Mouse (Mus musculus): ENCODE results near the gene Dtnbp1.

The Dtnbp1 gene

DNA sequence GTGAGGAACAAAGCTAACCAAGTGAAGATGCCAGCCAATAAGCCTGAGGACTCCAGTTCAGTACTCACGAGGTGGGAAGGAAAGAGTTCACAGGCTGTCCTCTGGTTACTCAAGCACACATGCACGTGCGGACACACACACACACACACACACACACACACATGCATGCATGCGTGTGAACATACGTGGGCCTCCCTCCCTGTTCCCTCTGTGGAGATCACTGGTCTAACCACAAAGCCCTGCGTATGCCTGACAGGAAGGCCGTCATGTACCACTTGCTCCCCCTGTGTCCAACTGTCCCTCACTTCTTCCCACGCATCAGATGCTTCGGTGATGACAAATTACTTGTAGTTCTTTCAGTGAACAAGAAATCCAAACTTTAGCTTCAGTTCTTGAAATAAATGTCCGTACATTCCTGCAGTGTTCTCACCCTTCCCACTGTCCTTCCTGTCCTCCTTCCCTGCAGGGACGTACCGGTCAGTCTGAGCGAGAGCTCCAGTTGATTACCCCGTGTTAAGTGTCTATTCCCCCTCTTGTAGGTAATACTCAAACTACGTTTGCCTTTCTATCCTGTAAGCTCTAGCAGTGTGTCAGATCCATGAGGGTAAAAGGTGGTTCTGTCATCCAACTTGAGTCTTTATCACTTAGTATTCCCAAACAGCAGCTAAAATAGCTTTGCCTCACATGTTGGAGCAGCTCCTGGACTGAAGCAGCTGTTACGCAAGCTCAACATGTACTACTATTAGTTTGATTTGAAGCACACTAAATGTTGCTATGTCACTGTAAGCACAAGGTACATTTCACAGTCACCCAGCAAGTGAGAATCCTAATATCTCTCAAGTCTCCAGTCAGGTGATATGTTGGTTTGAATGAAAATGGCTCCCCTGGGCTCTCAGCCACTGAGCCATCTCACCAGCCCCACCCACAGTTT lies 53.4 kb downstream of the Dtnbp1 start:
- DNase-seq (ENCODE audit: low spot score) = no peak

DNA sequence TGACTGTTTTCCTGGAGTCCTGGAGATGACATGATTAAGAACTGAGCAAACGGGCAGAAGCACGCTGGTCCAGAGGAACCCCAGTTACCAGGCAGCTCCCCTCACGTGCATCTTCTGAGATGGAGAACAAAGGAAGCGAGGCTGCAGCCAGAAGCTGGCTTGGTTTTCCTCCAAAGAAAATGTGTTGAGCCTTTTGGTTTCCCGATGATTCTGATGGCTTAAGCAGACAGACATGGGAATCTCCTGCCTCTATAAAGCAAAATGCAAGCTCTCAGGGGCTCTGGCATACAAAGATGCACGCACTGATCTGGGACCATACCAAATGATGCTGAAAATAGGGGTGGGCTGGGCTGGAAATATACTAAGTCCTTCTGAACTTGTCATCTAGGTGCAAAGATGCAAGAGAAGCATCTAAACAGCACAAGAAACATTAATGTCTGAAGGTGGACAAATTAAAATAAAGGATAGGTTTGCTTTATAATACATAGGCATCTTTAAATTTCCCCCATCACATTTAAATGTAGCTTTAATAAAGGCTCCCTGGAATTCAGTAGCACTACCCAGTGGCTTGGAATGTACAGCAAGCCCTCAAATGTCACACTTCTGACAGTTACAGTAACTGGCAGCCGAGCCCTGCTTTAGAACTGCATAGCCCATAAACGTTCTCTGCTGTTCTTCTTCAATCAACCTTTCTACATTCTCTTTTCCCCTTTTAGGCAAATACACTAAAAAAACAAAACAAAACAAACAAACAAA lies 54.9 kb downstream of the Dtnbp1 start:
- peak; percentile 34 for DNase-seq (ENCODE audit: low spot score)

DNA sequence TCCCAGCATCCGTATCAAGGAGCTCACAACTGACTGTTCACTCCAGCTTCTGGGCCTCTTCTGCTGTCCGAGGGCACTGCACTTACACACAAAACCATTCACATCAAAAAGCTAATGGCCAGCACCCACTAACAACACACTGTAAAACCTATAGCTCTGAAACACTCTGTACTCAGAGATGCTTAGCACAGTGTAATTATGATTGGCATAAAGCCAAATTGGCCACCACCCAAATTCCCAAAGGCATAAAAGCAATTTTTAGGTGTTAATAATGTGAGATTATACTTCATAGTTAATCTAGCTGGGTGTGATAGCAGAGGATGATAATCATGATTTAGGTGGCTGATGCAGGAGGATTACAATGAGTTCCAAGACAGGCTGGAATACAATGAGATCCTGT lies 58.3 kb downstream of the Dtnbp1 start:
- peak; percentile 13 for DNase-seq (ENCODE audit: low spot score)

DNA sequence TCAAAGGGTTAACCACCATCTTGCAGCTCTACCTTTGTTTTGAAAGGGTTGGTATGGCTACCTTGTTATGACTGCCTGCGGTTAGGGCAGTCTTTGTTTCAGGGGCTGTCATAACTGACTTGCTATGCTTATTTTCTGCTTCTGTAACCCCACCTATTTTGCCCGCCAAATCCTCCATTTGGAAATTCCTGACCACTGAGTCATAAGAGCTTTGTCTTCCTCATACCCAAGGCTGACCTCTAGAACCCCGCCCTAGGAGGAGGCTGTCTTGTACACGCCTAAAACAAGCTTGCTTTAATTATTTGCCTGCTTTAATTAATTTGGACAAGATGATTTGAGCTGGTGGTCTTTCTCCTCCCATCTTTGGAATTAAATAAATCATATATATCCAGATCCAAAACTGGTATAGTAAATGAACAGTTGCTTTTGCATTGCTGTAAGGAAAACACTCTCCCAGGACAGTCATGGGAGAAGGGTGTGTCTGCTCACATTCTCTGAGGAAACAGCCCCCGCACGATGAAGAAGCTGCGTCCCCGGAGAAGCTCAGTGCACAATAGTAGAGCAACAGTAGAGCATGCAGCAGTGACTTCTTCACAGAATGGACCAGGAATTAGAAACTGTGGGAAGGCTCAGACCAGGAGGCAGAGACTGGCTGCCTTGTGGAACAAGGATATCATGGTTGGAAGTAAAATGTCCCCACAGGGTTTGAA lies 62.5 kb downstream of the Dtnbp1 start:
- no peak for DNase-seq (ENCODE audit: low spot score)

DNA sequence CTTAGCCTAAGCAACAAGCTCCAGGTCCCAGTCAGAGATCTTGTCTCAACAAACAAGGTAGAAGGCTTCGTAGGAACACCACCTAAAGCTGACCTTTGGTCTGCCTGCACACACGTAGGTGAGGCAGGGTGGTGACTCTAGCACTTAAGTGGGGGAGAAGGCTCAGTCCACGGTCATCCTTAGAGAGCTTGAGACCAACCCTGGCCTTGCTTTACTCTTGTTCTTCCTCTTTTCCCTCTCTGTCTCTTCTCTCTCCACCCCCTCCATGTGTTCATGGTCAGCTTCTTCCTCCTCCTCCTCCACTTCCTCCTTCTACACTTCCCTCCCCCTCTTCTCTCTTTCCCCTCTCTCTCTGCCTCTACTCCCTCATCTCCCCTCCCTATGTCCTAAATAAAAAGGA lies 64.3 kb downstream of the Dtnbp1 start:
- no peak for DNase-seq (ENCODE audit: low spot score)

DNA sequence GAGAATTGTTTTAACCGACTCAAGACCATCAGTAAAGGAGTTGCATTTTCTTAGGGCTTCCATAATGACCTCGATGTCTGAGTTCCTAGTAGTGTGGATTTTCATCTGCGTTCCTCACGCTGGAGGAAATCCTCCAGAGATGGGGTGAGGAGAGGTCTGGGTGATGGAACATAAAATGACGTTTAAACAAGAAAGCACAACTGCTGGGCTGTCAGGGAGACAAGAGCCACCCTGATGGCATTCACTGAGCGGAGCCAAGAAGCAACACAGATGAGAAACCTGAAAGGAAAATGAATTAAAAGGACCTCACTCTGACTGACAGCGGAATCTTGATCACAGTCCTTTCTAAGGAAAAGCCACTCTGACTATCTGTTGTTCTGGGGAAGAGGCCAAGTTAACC lies 68.4 kb downstream of the Dtnbp1 start:
- no peak for DNase-seq (ENCODE audit: low spot score)

DNA sequence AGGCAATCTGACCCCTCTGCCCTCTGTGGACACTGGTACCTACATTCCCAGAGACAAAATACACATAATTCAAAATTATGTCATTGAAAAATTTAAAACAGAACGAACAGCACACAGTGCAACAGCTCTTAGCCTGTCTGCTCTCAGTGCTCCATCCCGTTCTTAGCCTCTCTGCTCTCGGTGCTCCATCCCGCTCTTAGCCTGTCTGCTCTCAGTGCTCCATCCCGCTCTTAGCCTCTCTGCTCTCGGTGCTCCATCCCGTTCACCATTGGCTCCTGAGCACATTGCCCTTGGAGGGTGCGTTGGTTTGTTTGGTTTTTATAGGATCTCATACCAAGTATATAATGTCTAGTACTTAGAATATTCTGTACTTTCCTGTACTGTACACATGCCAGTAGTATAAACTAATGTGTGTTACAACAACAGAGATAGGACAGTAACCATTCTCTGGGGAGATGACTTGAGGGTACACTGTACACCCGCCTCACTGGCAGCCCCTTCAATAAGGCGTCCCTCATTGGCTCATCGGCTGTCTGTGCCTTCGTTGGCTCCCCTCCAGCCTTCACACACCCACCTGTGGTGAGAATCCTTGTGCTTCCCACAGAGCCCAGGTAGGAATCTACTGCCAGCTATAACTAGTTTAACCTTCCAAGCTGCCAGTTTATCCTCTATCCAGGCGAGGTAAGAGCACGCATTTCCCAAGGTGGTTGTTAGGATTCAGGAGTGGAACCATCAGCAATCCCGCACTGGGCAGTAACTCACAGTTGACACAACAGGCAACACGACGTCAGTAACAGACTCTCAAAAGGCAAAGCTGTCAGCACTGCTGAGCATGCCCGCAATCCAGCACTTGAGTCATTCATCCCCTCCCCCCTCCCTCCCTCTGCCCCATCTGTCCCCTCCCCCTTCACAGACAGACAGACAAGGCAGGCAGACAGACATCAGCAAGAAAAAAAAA lies 69.4 kb downstream of the Dtnbp1 start:
- no peak for DNase-seq (ENCODE audit: low spot score)

DNA sequence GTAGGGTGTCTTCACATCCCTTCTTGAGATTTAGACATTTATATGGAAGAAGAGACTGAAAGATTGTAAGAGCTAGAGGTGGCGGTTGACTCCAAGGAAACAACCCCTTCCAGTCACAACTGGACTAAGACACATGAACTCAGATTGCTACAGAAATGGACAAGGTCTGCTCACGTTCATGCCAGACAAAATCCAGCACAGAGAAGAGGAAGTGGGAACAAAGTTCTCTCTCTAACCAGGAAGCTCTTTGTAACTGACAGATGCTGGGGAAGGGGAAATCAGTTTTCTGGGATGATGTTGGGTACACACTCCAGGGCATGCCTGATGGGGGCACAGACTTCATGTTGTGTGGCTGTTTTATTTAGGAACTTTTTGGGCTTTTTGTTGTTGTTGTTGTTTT lies 75.6 kb downstream of the Dtnbp1 start:
- no peak for DNase-seq (ENCODE audit: low spot score)

DNA sequence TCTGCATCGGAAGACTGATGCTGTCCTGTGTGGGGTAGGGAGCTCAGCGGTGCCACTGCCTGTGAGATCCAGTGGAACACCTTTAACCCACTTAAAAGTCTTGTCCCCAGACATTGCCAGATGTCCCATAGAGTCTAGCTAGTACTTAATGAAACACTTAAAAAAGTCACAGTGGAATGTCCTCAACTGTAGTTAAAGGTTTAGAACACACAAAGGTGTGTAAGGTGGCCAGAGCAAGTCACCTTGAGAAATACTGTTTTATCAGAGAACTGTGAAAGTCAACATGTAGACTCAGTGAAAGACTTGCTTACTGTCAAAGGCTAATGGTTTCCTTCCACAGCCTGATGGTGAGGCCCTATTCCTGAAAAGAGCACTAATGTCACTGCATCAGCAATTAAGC lies 76.8 kb downstream of the Dtnbp1 start:
- DNase-seq (ENCODE audit: low spot score) = no peak

DNA sequence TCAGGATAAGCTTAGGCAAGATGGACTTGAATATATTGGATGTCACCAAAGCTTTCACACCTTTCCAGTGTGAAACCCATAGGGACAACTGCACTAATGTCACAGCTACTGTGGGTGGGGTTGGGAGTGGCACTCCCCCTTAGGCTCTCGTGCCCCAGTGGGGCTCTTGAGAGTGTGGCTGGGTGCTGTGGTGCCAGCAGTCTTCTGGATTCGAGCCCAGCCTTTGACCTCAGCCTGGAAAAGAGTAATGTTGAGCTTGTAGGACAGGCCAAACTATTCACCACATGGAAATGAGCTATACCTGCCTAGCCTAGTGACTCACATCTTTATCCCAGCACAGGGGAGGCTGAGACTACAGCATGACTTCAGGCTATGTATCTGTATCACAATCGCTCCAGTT lies 77.9 kb downstream of the Dtnbp1 start:
- no peak for DNase-seq (ENCODE audit: low spot score)

DNA sequence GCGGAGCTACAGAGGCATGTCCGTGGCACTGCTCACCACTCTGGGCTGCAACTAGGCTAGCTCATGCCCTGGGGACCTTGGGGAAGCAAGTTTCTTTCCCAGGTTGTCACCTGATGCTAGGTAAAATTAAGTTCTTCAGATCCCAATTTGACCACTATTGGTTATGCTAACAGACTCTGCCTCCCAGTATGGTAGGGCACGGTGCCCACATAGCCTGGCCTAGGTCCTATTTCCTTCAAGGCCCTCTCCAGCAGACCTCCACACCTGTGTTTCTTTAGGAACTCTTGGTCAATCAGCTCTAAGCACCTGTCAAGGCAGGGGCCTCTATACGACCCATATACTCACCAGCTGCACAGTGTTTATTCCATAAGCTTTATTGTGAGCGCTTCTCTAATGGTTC lies 80.2 kb downstream of the Dtnbp1 start:
- no peak for DNase-seq (ENCODE audit: low spot score)

DNA sequence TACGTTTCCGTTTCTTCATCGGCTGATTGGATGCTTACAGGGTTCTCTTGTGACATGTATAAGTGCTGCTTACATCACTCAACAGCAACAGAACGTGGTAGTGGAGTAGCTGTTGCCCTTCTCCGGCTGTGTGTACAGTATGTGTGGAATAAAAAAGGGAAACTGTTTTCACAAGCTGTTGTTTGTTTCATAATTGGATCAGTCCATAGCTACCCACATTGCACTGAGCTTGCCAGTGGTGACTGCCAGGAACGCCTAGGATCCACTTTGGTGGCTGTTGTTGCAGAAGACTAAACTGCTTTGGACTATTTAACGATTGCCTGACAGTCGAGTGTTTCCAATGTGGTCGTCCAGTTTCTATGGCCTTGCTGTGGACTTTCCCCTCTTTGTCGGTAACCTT lies 80.9 kb downstream of the Dtnbp1 start:
- DNase-seq (ENCODE audit: low spot score) = no peak

DNA sequence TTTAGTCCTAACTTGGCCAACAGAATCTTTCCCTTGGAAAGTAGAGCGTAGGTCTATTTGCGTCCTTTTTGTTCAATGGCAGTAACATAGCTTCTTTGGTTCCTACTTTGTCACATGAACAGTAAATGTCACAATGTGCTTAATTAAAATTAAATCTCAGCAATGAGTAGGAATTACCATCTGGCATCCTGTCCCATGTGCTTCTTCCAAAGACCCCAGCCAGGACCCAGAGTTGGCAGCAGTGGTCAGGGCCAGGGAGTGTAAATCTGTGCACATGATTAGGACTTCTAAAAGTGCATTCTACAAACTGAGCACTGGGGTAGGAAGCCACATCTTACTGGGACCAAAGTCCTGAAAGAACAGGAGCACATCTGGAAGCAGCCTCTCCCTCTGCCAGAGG lies 83.7 kb downstream of the Dtnbp1 start:
- no peak for DNase-seq (ENCODE audit: low spot score)

DNA sequence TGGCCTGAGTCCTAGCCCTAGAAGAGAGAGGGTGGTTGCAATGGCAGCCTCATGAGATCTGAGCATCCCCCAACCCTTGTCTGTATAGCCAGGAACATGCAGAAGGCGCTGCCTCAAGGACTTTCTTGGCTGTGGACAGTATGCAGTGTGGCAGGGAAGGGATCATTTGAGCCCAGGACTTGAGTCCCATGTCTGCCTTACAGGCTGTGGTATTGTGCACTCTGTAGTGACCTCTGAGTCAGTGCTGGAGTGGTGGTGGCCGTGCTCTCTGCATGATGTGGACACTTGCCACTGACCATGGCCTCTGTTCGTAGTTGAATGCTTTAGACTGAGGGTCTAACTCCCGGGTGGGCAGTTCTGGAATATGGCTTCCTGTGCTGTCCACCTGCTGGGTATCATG lies 84.7 kb downstream of the Dtnbp1 start:
- no peak for DNase-seq (ENCODE audit: low spot score)

DNA sequence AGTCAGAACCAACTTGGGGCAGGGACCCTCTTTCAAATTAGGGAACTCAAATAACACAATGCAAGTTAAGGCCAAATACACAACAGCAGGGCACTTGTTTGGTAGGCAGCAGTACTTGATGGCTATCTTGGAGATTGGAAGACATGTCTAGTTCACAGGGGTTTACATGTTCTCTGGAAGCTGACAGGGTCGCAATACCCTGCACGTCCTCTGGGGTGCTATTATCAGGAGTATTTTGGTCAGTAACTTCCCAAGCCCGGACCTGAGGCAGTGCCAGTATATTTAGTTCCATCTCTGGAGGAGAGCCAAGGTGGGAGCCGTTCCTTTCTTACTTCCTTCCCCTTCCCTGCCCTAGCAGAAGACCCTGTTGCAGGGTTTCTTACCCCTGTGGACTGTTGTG lies 86.0 kb downstream of the Dtnbp1 start:
- peak; percentile 12 for DNase-seq (ENCODE audit: low spot score)

DNA sequence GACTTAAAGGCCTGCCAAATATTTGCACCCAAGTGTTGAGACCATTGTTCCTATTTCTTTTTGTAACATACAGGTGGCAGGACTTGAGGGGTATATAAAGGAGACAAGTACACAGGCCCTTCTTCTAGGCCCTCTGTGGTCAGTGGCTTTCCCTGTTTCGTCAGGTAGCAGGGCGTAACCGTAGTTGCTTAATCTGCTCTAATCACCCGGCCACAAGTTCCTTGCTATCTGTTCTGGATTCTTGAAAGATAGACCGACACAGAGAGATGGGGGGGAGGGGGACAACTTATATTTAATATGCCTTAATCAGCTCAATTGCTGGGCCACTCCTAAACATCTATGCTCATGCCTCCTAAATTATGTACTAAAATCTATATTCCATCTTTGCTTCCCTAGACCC lies 86.6 kb downstream of the Dtnbp1 start:
- DNase-seq (ENCODE audit: low spot score) = no peak

DNA sequence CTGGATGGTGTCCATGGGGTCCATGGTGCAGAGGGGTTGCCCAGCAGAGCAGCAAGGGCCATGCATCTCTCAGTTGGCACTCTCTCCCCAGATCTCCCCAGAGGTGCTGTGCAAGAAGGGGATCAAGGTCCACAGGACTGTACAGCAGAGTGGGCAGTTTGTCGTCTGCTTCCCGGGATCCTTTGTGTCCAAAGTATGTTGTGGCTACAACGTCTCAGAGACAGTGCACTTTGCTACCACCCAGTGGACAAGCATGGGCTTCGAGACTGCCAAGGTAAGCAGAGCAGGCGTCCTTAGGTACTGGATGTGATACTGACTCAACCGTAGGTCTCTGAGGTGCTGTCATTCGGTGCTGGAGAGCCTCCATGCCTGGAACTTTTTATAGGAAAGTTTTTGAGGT lies 88.4 kb downstream of the Dtnbp1 start:
- peak; percentile 16 for DNase-seq (ENCODE audit: low spot score)

DNA sequence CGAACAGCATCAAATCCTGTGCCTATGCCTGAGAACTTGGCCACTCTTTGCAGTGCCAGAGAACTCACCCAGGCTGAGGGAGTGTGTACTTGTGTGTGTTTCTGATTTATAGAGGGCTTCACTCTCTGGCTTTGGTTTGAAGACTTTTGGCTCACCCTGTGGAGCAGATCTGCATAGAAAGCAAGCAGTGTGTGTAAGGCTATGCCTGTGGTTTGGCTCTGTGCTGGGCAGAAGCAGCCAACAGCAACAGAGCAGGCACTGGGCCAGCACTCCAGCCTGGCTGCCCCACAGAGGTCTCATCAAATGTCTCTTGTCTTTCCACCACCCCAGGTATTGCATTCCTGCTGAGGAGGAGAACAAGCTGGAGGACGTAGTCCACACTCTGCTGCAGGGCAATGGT lies 89.1 kb downstream of the Dtnbp1 start:
- DNase-seq (ENCODE audit: low spot score) = no peak

DNA sequence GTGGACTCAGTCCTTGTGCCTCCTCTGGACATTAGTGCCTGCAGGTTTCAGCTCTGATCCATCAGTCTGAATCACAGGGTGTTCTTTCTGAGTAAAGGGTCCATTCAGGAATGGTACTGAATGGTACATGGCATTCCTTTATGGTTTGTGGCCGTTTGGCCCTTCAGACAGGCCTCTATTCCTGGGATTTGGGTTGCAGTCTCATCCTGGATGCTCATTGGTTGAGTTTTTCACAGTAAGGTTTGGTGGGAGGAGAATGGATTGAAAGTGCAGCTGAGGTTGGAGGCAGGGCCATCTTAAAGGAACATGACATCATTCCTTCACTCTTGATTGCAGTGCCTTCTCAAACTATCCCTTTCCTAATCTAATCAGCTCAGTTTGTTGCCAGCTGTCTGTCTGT lies 93.2 kb downstream of the Dtnbp1 start:
- no peak for DNase-seq (ENCODE audit: low spot score)

DNA sequence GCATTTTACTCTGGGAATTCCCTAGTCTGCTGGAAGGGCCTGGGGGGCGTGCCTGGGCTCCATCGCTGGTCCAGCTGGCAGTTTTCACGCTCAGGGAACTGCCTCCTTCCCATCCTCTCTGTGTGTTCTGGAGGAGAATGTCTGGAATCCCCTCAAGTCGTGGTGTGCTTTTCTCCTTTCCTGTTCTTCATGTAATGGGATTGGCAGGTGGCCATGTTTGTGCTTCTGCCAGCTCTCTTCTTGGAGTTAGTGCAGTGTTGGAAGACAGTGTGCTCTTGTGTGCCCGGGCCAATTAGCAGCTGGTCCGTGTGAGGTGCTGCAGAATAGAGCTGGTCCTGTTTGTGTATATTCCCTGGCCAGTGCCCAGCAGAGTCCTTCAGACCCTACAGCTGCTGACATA lies 94.2 kb downstream of the Dtnbp1 start:
- DNase-seq (ENCODE audit: low spot score) = peak; percentile 91

DNA sequence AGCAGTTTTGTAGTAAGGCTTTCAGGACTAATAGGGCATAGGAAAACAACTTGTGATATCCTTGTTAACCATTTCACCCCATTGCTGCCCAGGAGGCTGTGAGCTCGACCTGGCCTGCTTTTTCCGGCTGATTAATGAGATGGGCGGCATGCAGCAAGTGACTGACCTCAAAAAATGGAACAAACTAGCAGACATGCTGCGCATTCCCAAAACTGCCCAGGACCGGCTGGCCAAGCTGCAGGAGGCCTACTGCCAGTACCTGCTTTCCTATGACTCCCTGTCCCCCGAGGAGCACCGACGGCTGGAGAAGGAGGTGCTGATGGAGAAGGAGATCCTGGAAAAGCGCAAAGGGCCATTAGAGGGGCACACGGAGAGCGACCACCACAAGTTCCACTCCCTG lies 95.8 kb downstream of the Dtnbp1 start:
- no peak for DNase-seq (ENCODE audit: low spot score)

DNA sequence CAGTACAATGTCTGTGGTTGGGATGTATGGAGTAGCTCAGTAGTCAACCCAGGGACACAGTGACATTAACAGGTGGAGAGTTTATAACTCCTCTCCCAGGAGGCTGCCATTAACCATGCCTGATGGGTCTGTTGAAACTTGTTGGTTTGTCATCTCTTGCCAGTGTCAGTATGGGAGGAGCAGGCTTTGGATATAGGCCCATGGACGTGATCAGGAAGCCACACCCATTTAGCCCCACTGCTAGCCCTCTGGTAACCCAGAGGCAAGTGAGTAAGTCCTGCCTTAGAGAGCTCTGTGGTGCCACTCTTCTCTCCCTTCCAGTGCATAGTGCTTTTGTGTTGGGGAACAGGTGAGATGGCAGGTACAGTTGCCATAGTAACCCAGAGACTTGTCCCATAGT lies 97.7 kb downstream of the Dtnbp1 start:
- DNase-seq (ENCODE audit: low spot score) = no peak

All from MN1 (cell line).